Mouse (Mus musculus) left cerebral cortex, adult 2 months (tissue): ENCODE measurements around the gene Ppfia1. TPM values are rescaled to one million over a fixed set of nuclear protein-coding genes. Genes with fewer than 3 reads are reported as not detected.

Experiments used
- DNase-seq, 2 experiments: peaks; one replicate each; pipeline ENCODE4 v3.0.0; 2021 to 2022; ENCODE audit warnings: low spot score in 2 of 2, mixed read lengths in 1 of 2; ENCODE audit errors: extremely low spot score in 1 of 2
- H3K27ac ChIP-seq: fragments of 200-600 bp; 2 replicates; pipeline ENCODE4 v1.8.1; 2022
- H3K4me3 ChIP-seq: fragments of 200-600 bp; 2 replicates; pipeline ENCODE4 v1.8.1; 2022
- CTCF ChIP-seq: fragments of 200-600 bp; IDR thresholded peaks from 2 replicates; pipeline ENCODE4 v1.8.1; 2022; ENCODE audit warnings: antibody characterized with exemption, mild to moderate bottlenecking, moderate library complexity
- intact Hi-C: fragments of 180-260 bp; cut with DNase I; formaldehyde crosslinking; loops from one replicate; pipeline ENCODE4 v1.15.1; 2025
- total RNA-seq, 2 experiments: library from RNA; stranded (reverse); gene quantifications; 2 replicates each; pipeline ENCODE4 v1.2.3; 2021

The Ppfia1 gene
- total RNA-seq, 2 experiments from 2014 or later, result 35.9 to 37.3 TPM

DNA sequence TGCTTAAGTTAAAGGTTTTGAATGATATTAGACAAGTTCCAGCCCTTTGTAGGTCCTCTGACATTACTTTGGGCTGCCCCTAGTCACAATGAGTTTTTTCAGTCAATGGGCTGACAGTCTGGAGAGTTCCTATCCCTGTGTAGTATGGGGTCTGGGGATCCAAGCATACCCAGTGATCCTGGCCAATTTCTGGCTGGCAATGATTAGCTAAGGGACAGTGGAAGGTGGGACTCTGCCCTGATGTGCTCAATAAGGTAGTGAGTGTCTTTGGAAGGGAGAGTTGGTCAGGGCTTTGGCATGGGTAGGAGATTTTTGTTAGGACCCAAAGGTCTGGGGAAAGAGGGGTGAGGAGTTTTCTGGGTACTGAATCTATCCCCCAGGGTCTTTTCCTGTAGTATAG is 18.1 kb upstream of the Ppfia1 start:
- DNase-seq, result no peak
- intact Hi-C loops, result no loop called here
- TF ChIP-seq CTCF, result no peak
- no peak overlapping the region for H3K4me3 ChIP-seq
- H3K27ac ChIP-seq, result no peak overlapping the region

DNA sequence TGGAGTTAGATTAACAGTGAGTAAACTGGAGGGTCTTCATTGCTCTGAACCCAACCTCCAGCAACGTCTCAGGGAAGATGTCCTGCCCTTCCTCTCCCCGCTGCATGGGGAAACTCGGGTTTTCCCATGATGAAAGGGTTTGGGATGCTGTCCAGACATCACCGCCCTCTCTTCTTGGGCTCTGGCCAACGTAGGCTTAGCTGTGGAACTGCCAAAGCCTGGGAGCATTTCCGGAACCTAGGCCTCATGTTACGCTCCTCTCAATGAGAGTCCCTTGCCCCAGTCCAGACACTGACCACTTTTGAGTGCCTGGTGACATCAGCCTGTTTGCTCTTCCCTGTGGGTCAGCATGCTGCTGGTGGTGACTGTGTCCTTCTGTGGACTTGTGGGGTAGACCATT is 15.9 kb upstream of the Ppfia1 start:
- DNase-seq, result no peak
- no peak overlapping the region for H3K4me3 ChIP-seq
- no peak for TF ChIP-seq CTCF
- H3K27ac ChIP-seq, result no peak overlapping the region
- intact Hi-C loops, result no loop called here

DNA sequence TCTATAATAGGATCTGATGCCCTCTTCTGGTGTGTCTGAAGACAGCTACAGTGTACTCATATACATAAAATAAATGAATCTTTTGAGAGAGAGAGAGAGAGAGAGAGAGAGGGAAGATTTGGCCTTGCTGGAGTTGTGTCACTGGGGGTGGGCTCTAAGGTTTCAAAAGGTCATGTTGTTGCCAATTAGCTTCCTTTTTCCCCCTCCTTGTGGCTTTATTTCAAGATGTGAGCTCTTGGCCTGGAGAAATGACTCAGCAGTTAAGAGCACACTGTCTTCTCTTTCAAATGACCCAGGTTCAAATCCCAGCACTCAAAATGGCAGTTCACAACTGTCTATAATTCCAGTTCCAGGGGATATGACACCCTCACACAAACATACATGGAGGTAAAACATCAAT is 14.6 kb upstream of the Ppfia1 start:
- no peak overlapping the region for H3K4me3 ChIP-seq

DNA sequence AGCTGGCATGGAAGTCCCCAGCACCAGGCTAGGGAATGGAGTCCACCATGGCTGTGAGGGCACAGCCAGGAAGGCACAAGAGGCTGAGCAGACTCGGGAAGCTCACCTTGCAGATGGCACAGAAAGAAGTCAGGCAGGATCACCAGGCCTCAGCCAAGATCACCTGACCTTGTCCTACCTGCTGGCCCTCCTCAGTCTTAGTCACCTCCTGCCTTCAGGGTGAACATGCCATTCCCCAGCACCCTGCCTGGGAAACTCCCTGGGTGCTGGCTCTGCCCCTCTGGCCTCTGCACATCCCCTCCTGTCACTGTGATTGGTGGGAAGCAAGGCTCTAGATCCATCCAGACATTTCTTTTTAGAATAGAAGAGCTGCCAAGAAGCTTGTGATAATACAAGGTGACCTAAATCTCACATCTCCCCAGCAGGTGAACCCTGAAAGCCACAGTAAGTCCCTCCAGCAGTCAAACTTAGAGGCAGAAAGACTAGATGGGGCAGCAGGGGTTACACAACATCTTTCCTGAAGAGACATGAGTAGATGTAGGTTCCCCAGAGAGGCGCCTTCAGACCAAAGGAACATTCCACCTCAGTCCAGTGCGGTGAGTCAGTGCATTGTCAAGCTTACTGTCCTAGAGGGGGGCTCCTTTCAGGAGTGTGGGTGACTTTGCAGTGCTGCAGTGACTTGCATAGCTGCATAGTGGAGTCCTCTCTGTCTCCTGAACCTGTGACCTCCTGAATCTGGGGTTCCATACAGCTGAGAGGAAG is 13.6 kb upstream of the Ppfia1 start:
- H3K4me3 ChIP-seq, result no peak overlapping the region
- intact Hi-C loops, result no loop called here
- no peak for DNase-seq
- H3K27ac ChIP-seq, result no peak overlapping the region
- no peak for TF ChIP-seq CTCF

More for the DNA sequence above, 14.6 kb upstream of the Ppfia1 start:
- intact Hi-C loops, result no loop called here
- no peak for DNase-seq
- H3K27ac ChIP-seq, result no peak overlapping the region
- no peak for TF ChIP-seq CTCF

DNA sequence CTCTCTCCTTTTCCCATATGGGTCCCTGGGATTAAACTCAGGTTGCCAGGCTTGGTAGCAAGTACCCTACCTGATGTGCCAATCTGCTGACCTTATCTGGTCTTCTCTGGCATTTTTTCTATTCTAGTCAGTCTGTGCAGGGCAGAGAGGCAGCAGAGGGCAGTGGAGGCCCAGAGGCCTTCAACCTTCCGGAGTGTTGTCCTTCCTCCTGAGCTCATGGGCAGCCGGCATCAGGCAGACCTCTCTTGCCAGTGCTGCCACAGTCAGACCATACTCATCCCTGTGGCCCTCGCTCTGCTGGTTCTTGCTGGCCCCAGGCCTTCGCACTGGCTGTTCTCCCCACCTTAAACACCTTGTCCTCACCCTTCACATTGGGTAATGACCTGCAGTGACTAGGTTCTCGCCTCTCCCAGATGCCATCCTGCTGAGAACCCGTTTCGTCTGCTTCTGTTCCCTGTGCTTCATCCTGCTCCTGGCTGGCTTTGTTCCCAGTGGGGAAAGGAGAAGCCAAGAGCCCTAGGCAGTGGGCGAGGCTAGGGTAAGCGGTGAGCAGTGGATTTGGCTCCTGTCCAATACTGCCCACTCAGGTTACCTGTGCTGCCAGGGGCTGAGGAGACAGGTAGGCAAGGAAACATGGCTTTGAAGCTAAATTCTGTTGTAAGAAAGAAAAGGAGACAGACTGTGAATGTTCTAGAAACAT is 10.1 kb upstream of the Ppfia1 start:
- intact Hi-C loops, result no loop called here
- Histone ChIP-seq H3K27ac (no peak overlapping the region), H3K4me3 (no peak overlapping the region)
- no peak for DNase-seq
- TF ChIP-seq CTCF, result no peak

DNA sequence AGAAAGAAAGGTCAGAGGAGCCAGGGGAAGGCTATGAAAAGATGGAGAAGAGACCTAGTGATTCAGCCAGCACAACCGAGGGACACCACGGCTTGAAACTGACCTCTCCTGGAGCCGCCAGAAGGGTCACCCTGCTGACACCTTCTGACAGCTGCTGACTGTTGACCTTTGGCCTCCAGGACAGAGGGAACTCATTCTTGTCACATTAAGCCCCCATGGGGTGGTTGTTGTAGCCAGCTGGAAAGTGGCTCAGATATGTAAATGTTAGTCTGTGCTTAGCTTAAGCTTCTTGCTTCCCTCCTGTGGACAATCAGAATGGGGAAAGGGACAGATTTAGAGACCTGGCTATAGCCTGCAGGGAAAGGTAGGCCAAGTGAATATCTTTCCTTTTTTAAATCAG is 8.5 kb upstream of the Ppfia1 start:
- H3K4me3 ChIP-seq, result no peak overlapping the region
- intact Hi-C loops, result no loop called here
- TF ChIP-seq CTCF, result no peak
- H3K27ac ChIP-seq, result no peak overlapping the region
- no peak for DNase-seq

DNA sequence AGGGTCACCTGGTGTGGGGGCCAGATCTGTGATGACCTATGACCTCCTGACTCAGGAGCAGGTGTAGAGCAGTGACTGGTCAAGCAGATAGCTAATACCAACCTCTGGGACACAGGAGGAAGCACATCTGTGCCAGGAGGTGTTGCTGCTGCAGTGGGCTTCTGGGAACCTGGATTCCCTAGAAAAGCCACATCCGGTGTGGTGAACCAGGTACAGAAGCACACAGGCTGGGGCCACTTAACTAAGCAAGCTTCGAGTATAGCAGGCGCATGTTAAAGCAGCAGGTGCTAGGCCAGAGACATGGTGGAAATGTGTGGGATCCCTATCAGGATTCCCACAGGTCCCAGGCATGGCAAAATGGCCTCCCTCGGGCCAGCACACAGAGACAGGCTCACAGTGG is 7.1 kb upstream of the Ppfia1 start:
- no peak for DNase-seq
- TF ChIP-seq CTCF, result no peak
- intact Hi-C loops, result no loop called here
- H3K4me3 ChIP-seq, result no peak overlapping the region
- no peak overlapping the region for H3K27ac ChIP-seq

DNA sequence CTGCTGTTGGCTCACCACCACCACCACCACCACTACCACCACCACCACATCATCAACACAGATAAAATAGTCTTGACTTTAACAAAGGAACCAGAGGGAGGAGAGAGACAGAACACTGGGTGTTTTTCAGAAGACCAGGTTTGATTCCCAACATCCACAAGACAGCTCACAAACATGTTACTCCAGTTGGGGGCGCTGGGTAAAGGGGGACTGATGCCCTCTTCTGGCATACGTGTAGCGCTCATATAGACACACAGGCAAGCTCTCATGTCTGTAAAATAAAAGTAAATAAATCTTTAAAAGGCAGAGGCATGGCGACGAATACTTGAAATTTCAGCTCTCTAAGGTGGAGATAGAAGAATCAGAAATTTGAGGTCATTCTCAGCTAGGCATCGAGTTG is 5.0 kb upstream of the Ppfia1 start:
- intact Hi-C loops, result loop anchor here (10.0 kb wide), 2 partner anchors 344 to 734 kb away; partner anchors contain the start of genes Dhcr7 and Nadsyn1
- DNase-seq, result no peak
- Histone ChIP-seq H3K27ac (no peak overlapping the region), H3K4me3 (no peak overlapping the region)
- TF ChIP-seq CTCF, result no peak; the same call in 1 of the 2 replicates

DNA sequence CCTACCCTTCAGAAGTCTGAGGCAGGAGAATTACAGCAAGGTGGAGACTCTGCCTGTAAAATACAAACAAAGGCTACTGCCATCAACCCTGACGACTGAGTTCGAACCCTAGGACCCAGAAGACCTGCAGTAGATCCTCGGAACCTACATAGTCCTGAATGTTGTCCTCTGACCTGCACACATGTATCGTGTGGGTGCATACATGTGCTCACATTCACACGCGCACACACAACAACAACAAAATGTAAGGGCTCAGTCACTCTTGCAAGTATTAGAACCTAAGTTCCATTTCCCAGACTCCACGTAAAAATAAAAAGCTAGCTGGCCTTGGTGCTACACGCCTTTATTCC is 569 bp upstream of the Ppfia1 start:
- intact Hi-C loops, result loop anchor here (10.0 kb wide), 2 partner anchors 339 to 729 kb away; partner anchors contain the start of genes Dhcr7 and Nadsyn1
- H3K4me3 ChIP-seq, result peak overlapping the region; percentile 66
- H3K27ac ChIP-seq, result peak overlapping the region; percentile 79
- DNase-seq, result no peak
- no peak for TF ChIP-seq CTCF

DNA sequence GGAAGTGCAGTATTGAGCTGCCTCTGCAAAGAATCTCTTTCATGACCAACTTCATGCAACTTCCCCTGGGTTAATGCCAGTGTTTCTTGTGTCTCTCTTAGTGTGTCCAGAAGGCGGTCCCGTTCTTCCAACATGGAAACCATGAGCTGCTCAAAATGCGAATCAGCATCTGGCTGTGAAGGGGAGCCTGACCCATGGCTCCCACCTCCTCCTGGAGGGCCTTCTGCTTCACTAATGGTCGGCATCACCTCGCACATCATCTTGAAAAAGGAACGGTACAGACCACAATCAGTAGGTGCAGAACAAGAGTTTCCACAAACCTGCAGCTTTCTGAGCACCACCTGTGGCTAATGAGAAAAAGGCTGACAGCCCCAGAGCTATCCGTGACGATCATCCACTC is 1.3 kb downstream of the Ppfia1 start:
- no peak for DNase-seq
- Histone ChIP-seq H3K4me3 (peak overlapping the region; percentile 60; the same call in 1 of the 2 replicates), H3K27ac (no peak overlapping the region)
- TF ChIP-seq CTCF, result no peak
- intact Hi-C loops, result loop anchor here (2.0 to 10.0 kb wide), 3 partner anchors 31 to 727 kb away; partner anchors contain the start of genes Dhcr7, Fadd and Nadsyn1

DNA sequence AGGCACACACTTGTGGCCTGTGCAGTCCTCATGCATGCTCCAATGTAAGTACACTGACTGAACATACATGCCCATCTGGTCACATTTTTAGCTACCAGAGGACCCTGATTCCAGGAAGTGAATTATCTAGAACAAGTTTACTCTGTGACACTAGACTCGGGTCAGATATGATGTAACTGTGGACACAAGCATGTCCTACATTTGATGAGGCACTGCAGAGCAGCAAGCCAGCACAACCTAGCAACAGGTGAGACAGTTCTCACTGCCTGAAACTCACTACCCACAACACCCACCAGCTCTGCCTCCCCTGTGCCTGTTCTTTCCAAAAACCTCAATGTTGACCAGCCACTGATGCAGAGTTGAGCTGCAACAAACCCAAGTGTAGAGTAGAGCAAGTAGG is 2.7 kb downstream of the Ppfia1 start:
- TF ChIP-seq CTCF, result no peak
- DNase-seq, result no peak
- Histone ChIP-seq H3K4me3 (no peak overlapping the region), H3K27ac (no peak overlapping the region)
- intact Hi-C loops, result loop anchor here (10.0 kb wide), 2 partner anchors 336 to 726 kb away; partner anchors contain the start of genes Dhcr7 and Nadsyn1

DNA sequence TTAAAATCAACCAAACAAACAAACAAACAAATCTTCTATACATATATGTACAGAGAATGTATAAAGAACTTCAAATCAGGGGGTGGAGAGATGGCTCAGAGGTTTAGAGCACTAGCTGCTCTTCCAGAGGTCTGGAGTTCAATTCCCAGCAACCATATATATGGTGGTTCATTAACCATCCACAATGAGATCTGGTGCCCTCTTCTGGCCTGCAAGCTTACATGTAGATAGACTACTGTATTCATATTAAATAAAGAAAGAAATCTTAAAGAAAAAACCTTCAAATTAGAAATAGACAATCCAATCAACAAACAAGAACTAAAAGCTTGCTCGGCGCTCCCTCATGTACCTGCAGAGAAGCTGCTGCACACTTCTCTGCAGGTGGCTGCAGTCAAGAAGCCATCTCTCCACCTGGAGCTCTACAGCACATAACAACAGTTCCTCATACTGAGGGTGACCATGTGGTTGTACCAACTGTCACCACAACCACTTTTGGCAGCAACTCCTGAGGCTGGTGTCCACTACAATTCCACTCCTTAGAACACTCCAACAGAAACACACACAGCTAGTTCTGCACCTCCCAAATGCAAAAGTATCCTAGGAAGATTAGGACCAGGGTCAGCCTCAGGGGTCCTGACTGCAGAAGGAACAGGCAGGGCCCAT is 3.5 kb downstream of the Ppfia1 start:
- TF ChIP-seq CTCF, result peak; percentile 20
- Histone ChIP-seq H3K27ac (no peak overlapping the region), H3K4me3 (no peak overlapping the region)
- DNase-seq, result no peak
- intact Hi-C loops, result loop anchor here (10.0 kb wide), 2 partner anchors 335 to 725 kb away; partner anchors contain the start of genes Dhcr7 and Nadsyn1
